Mouse (Mus musculus): ENCODE measurements at regions not wholly inside any gene's neighbourhood (a gene's known extent, or its start where the extent isn't known, plus 50 kb on each side); places are given as distances from the start of the nearest gene placed in this dataset.

DNA sequence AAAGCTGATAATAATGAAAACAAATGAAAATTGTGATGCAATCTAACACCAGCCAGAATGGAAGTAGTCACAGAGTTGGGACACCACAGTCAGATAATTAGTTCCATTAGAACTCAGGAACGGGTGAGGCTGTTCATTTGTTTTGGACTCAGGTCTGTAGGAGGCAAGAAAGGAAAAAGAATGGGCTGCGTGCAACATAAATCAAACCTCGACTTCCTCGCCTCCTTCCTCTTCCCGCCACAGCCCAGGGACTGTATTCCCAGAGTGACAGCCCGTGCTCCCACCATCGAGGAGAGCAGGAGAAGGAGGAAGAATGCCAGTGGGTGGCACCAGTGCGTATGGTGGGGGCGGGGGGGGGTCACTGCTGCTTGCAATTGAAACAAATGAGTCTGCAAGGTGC is 339.2 kb upstream of the 4930535I16Rik start:
- intact Hi-C loops (cut with DNase I), result no loop called here
- DNase-seq, result no peak

DNA sequence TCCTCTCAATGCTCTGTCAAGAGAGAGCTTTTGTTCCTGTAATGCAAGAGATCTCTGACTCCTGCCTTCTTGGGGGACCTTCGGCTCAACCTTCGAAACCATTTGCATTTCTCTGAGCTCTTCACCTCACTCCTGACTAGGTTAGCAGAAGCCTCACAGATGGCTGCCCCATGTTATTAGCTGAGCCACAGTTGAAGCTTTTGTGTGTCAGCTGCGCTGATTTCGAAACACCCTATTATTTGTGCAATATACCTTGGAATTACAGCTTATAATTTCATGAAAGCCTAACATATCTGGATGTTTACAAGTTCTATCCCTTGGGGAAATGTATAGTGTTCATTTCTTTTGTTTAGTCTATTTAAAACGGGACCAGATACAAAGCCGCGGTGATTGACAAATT is 338.7 kb upstream of the 4930535I16Rik start:
- intact Hi-C loops (cut with DNase I), result no loop called here
- DNase-seq, result no peak

DNA sequence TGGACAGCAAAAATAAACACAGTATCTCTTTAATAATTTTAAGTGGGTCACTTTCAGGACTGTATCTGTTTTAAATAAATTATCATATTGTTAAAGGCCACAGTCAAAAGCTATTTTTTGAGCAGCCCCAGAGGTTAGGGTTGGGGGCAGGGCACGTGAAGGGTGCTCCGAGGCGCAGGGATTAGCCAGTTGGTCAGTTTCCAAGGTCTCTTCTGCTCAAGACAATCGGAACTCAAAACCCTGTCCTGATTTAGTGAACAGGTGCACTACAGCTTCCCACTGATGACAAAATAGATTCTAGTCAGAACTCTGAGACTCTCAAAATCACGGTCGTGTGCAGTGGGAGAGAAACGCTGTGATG is 337.3 kb upstream of the 4930535I16Rik start:
- no peak for DNase-seq
- intact Hi-C loops (cut with DNase I), result no loop called here

DNA sequence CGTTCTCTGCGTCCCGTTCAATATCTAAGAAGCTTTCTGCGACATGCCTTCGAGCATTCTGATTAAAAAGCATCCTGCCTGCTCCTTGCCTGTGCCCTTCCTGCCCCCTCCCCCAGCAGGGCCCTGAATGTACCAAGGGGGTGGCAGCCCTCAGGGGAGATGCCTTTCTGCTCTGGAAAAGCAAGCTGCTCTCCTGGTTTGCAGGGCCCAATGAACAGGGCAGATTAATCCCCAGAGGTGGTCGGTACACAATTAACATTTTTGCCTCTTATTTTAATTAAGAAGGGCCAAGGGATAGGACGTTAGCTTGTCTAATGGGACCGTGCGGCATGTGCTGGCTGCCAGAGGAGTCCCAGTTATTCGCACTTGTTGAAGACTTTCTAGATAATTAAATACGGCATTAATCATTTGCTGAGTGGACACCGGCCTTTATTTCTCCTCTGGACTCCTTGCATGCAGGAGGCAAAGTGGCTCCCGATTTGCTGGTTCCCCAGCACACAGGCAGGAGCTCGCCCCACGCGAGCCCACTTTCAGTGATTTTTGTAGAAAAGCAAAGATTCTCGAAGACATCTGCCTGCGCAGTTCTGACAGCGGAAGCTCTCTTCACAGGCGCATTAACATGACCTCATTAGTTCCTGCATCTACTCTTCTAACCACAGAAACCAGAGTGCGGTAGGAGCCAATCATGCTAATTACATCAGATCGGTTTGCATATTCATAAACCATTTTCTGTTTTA is 336.8 kb upstream of the 4930535I16Rik start:
- intact Hi-C loops (cut with DNase I), result no loop called here
- DNase-seq, result no peak

DNA sequence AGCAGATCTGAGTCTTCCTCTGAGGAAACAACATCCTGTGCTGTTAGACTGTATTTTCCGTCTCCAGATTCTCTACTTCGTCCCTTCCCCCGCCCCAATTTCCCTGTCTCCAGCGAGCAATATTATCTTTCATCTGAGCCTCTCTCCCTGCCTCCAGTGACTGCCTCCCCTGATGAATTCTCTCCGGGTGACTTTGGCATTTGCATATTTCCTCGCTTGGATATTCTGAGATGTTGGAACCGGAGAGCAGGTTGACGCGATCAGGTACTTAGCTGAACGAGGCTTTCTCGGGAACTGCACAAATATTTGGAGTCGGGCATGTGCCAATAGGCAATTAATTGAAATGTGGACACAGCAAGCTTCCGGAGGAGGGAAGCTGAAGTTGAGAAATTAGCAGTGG is 323.8 kb upstream of the 4930535I16Rik start:
- intact Hi-C loops (cut with DNase I), result no loop called here
- no peak for DNase-seq

DNA sequence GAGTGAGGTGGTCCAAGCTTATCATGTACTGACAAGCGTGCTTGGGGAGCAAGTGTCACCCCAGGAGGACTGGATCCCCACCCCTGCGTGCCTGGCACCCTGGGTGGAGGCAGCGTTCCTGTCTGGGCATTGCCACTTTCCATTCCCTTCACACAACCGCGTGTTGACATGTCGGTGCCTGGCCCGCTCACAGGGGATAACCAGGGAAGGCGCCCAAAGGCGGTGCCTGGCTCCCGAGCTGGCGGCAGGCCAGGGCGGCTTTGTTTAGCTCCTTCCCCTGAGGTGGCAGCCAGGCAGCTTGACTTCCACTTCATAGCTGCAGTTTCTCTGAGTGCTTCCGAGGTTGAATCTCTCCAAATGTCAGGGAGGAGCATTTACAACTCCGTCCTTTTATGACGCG is 318.7 kb upstream of the 4930535I16Rik start:
- intact Hi-C loops (cut with DNase I), result no loop called here
- peak; percentile 72 for DNase-seq

DNA sequence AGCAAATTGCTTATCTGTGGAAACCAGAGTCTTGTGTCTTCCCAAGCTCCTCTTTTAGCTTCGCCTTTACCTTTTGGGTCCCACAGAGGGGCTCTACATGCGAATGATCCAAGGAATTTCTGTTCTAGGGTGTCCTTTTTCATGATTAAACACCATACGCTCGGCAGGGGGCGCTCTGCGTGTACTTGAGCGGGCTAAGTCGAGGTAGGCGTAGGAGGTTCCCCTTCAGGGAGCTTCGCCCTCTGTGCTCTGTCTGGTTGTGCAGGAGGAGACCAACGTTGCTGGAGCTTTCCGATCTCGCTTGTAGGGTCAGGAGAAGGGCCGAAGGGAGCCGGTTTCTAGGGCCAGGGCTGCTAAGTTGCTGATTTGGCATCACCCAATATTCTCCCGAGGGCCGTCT is 310.7 kb upstream of the 4930535I16Rik start:
- DNase-seq, result peak; percentile 81
- intact Hi-C loops (cut with DNase I), result loop anchor here (10.0 kb wide), 1 partner anchor 436 kb away; no protein-coding TSS in a partner anchor

DNA sequence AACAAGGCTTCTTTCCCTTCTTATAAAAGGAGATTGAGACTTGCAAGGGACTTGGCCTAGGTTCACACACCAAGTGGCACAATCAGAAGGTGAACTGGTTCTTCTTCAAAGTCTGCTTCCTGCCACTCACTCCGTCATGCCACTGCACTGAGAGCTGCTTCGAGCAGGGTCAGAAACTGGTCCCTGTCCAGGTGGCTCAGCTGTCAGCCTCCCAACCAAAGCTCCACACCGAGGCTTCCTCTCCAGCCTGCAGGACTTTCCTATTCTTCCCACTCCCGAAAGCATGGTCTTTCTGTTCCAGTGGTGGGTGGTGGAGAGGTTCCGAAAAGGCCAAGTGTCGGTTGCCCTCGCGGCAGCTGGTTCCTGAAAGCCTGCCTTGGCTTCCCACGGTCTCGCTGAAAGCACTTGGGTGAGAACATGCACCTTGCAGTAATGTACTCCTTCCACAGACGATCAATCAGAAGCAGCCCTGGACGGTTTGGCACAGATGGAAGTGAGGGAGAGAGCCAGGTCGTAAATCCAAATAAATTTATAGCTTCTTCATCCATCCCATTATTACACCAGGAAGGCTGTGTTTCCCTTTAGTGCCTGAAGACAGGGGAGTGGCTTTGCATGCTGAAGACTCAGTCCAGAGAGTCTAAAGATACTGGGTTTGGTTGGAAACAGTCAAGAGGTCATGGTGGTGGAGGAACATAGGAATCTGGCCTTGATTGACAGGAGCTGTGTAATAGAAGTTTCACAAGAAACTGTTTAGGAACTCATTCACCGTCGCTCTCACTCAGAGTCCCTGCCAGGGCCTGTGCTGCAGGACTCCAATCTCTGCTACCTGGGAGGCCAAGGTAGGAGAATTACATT is 306.1 kb upstream of the 4930535I16Rik start:
- intact Hi-C loops (cut with DNase I), result loop anchor here (10.0 kb wide), 1 partner anchor 441 kb away; no protein-coding TSS in a partner anchor
- DNase-seq, result no peak

DNA sequence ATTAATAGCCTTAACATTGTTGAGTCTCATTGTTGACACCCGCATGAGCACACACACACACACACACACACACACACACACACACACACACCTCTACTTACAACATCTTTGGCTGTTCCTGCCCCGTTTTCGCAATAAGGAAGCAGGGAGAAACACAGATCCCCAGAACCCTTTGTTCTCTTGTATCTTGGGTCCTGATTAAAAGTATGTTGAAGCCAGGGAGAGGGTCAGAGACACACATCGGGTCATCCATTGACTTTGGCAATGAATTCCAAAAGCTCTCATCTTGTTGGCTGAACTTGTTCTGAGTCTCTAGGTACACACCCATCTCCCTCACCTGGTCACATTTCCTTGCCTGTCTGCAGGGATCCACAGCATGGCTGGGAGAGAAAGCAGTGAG is 303.9 kb upstream of the 4930535I16Rik start:
- no peak for DNase-seq
- intact Hi-C loops (cut with DNase I), result loop anchor here (10.0 kb wide), 1 partner anchor 443 kb away; no protein-coding TSS in a partner anchor

DNA sequence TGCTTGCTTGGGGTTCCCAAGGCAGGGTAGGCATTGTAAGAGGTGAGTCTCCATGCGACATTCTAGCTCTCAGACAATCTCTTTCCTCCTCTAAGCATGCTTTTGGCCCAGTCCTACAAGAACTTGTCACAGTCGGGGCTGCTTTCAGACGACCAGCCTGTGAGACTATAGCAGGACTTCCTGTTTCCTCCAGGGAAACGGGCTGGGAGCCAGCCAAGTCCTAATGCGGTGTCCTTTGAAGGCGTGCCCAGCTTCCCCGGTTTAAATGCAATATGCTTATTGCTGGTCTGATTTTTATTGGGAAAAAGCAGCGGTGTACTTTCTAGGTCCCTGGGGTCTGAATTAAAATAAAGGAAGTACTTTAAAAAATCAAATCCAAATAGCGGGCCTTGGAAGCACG is 299.4 kb upstream of the 4930535I16Rik start:
- peak; percentile 86 for DNase-seq
- intact Hi-C loops (cut with DNase I), result no loop called here

DNA sequence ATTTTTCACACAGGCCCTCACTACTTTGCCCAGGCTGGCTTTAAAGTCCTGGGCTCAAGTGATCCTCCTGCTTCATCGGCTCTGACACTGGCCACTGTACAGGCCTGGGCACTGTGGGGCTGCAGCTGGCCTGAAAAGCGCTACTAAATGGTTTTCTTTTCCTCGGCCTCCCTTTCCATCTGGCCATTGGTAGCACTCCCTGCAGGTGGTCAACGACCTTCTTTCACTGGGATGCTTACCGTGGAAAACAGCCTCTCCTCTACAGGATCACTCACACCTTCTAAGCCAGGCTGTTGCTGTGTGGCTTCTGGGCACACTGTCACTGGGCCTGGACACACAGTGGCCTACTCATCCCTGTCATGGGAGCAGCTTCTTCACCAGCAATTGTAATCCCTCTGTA is 298.5 kb upstream of the 4930535I16Rik start:
- peak; percentile 46 for DNase-seq
- intact Hi-C loops (cut with DNase I), result no loop called here

DNA sequence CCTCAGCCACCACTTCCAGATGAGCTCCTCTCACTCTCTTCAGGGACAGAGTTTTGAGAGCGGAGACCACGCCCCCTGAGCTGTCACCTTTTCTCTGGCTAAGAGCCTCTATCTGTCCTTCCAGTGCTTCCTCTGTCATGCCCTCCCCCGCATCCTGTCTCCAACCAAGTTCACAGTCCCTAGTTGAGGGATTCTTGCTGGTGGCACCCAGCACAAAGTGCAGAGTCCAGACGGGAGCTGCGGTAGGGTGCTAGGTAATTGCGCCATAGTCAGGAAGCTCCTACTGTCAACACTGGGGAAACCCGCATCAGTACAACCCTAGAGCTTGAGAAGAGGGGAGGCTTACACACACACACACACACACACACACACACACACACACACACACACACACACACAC is 297.3 kb upstream of the 4930535I16Rik start:
- intact Hi-C loops (cut with DNase I), result no loop called here
- no peak for DNase-seq

DNA sequence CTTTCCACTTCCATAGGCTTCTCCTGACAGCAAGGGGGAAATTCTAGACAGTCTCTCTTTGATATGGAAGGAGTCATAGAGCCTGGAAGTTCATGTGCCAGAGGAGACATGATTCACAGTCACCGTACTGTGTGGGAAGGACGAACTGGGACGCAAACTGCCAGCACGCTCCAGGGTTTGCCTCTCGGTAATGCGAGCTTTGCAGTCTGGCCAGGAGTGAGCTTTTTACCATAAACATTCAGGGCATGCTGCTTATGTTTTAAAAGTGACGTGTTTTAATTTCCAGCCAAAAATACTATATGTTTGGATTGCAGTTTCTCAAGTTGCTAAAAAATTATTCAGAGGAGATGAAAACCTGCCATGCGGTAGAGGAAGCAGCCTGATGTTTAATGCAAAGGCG is 292.3 kb upstream of the 4930535I16Rik start:
- intact Hi-C loops (cut with DNase I), result no loop called here
- DNase-seq, result no peak

DNA sequence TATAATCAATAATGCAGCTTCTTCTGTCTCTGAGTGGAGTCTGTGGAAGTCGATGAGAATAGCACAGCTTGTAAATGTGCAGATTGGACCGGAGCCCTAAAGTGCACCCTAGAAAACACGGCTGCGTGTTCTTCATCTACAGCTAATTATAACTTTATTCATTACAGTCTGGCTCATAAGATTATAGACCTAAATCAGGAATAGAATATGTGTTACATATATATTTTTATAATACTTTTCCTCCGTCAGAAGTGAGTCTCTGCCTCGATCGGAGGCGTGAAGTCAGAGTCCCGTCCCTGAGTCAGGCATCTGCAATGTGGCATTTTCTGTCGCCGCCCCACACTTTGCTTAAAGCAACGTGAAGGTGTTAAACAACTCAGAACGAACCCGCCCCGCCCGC is 288.7 kb upstream of the 4930535I16Rik start:
- intact Hi-C loops (cut with DNase I), result loop anchor here (10.0 kb wide), 2 partner anchors 242 to 448 kb away; partner anchors contain the start of gene Pou3f1
- DNase-seq, result no peak

DNA sequence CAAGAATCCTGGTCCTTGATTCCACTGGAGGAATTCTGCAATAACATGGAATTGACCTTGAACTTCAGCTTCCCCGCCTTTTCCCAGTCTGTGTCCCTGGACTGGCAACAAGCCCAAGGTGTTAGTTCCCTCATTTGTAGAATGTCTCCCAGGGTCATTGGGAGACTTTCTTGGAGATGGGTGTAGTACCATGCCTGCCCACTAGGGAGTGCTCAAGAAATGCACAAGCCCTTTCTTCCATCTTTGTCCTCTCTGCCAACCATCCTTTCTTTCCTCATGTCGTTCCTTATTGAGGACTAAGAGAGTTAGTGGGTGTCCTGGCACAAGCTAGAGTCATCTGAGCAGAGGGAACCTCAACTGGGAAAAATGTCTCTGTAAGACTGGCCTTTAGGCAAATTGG is 285.9 kb upstream of the 4930535I16Rik start:
- peak; percentile 27 for DNase-seq
- intact Hi-C loops (cut with DNase I), result loop anchor here (10.0 kb wide), 2 partner anchors 239 to 451 kb away; partner anchors contain the start of gene Pou3f1

DNA sequence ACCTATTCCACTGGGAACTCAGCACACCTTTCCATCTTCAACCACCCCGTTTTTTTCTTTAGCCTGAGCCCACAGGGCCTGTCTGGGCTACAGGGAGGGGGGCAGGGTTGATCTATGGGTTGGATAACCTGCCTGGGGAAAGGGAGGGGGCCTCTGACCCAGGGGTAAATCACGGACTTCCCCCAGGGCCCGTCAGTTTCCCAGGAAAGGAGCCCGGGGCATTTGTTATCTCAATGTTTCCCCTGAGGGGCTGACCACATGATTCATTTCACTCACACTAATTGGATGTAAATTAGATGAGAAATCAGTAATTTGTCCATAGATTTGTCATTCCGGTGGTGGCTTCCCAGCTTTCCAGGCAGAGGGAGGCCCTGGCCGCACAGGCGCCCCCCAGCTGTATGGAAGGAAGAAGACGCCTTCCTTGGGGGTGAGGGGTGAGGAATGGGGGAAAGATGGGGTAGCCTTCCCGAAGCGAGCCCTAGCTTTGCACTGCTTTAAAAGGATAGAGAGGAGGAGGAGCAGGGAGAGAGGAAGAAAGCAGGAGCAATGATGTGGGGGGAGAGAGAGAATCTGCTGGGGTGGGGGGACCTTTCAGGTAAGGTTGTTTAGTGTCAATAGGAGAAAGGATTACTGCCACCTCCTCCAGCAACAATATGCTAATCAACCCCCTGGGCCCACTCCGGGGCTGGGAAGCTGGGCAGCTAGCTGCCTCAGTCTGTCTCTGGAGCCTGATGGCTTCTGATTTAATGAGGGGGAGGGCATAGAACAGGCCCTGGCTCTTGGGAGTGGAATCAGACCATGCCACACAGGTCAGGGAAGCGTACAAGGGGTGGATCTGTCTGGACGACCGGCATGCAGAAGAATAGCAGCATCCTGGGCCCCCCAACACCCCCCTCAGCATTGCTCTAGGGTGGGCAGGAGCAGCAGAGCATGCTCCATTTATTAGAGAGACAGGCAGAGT is 282.3 kb upstream of the 4930535I16Rik start:
- DNase-seq, result no peak
- intact Hi-C loops (cut with DNase I), result loop anchor here (10.0 kb wide), 2 partner anchors 235 to 455 kb away; partner anchors contain the start of gene Pou3f1

DNA sequence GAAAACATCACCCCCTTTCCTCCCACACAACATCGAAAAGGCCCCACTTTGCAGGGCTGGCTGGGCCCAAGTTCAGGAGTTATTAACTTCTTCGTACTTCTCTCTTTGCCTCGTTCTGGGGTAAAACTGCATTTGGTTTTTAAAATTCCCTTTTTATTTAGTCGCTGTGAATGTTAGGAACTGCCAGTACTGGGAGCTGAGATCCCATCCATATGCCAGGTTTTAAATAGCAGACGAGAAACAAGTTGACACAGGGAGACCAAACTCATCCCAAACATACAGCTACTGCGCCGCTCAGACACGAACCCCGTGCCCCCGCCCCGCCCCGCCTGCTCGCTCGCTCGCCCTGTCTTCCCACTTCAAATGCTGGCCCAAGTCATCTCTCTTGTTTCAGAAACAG is 281.0 kb upstream of the 4930535I16Rik start:
- intact Hi-C loops (cut with DNase I), result no loop called here
- no peak for DNase-seq

DNA sequence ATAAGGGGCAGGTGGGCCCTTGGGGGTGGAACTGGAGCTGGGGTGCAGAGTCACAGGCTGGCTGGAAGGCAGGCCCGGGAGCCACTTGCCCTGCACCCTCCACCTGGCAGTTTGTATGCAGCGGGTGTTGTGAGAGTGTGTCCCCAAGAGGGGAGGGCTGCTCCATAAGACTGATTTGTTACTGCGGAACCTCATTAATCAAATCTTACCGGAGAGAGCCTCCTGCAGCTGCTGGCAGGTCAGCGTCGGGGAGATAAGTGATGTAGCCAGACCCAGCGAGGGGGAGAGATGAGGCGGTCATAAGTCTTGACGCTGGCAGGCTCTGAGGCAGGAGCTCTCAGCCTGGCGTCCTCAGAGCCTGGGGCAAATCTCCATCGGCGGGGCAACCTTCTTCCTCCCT is 278.9 kb upstream of the 4930535I16Rik start:
- no peak for DNase-seq
- intact Hi-C loops (cut with DNase I), result no loop called here

DNA sequence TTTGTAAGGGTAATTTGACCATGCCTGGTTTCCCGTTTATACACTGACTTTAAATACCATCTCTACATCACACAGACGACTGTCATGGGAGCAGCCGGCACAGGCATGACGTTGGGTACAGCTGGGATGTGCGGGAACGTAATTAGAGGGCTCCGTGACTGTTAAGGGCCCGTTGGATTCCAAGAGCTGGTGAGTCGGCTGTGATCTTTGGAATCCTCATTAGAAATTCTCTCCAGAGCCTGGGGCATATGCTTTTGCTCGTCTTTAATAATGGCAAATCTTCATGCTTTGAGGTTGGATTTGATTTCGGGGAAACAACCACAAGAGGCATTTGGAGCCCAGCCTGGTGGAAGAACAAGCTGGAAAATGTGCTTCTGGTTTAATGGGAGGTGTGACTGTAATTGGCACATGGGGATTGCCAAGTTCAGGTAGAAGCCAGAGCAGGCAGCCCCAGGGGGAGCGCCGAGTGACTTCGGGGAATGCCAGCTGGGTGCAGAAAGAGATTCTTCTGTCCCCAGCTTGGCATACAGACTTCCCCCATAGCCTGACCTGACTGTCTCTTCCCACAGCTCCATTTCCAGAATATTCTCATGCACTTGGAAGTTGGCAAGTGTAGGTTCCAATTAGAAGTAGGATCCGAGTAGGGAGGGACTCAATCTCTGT is 275.4 kb upstream of the 4930535I16Rik start:
- no peak for DNase-seq
- intact Hi-C loops (cut with DNase I), result no loop called here

DNA sequence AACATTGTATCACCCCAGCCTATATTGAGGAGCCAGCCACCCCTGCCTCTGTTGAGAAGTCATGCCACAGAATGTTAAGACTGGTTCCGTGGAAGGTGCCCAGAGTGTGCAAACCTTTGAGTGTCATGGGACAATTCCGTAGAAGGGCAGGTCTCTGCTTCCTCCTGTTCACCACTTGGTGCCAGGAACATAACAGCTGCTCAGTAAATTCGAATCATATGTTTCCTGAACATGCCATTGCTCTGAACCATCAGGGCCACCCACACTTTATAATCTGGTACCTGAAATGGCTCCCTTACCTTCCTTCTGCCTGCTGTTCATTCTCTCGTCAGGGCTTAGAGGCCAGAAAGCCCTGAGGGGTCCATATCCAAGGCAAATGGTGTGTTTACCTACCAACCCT is 273.0 kb upstream of the 4930535I16Rik start:
- DNase-seq, result no peak
- intact Hi-C loops (cut with DNase I), result no loop called here
